Mouse (Mus musculus) kidney, postnatal 36 days (tissue): ENCODE data around the gene Nrsn2.
A peak's percentile ranks its signal among the peaks of the same experiment; 100 is the strongest.

Experiments used
- DNase-seq, 2 experiments: peaks; one replicate each; pipeline ENCODE4 v3.0.0; 2021 to 2022; ENCODE audit warnings: mixed read lengths in 2 of 2

The Nrsn2 gene

DNA sequence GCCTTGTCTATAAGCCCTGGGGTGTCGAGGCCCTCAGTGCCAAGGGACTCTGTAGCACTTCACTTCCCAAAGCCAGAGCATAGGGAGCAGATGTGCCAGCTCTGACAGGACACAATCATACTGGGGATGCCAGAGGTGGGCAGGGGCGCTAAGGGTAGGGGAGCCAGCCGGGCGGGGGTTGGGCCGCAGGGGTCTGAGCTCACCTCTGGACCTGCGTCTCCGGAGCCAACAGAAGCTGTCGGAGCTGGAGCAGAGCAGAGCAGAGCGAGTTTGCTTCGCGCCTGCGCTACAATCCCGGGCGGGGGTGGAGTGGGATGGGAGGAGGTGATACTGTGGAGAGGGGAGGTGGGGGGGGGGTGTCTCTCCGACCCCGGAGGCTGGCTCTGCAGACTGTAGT, at the start of gene Nrsn2:
Gene Nrsn2, minus strand, starts transcription at position 294 of the 397 bp plus-strand sequence.
- no peak for DNase-seq

DNA sequence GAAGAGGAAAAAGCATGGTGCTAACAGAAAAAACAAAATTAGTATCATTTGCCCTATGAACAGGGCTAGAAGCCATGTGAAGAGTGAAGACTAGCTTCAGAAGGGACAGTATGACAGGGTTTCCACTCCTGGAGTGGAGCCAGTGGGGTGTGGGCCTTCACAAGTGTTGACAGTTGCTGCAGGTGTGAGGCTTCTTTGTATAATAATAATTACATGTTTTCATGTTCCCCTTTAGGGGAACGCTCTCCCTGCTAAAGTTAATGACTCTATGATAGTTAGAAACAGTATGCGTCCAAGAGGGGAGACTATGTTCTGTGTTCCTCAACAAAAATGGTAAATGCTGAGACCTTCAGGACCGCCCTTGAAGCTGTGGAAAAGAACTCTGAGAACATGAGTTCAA, 39.3 kb upstream of the Nrsn2 start:
- no peak for DNase-seq

DNA sequence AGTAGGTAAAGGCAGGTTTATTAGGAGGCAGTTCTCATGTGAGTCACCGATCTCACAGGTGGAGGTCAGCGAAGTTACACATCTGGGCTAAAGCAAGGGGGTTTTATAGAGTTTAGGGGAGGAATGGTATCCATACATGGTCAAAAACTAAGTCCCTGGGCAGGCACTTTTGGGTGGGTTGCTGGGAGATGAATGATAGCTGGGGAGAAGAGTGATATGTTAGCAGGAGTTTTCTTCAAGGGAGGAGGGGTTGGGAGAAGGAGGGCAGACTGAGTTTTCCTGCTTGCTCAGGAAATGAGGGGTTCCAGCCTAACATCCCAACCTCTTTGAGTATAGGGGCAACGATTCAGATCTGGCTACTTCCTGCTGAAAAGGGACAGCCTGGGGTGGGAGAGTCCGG, 38.8 kb upstream of the Nrsn2 start, which contains the start of gene 6820408C15Rik:
Gene 6820408C15Rik, plus strand, starts transcription at position 301 of the 400 bp plus-strand sequence.
- no peak for DNase-seq

DNA sequence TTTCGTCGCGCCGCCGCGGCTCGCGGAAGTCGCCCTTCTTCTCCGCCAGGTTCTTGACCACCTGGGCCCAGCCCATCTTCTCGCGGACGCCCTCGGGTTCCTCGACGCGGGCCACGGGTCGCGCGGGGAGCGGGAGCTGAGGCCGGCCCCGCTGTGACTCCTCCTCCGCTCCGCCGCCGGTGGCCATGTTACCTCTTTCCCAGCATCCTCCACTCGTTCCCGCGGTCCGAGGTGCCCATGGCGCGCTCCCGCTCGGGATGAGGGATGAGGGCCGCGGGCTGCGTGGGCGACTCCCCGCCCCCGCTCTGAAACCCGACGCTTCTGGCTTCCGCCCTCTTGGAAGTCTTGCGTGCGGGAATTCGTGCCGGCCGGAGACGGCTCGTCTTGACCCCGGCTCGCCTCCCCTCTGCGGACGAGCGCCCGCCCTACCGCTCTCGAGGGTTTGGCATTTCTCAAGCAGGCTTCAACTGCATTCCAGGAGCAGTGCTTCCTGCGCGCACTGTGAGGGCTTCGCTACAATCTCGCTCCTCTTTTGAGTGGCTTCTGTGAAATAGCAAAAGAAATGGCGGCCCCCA, 38.2 kb upstream of the Nrsn2 start, which contains the start of gene Zcchc3:
Gene Zcchc3, minus strand, starts transcription at position 437 of the 575 bp plus-strand sequence.
- peak; percentile 86 to 90 for DNase-seq

DNA sequence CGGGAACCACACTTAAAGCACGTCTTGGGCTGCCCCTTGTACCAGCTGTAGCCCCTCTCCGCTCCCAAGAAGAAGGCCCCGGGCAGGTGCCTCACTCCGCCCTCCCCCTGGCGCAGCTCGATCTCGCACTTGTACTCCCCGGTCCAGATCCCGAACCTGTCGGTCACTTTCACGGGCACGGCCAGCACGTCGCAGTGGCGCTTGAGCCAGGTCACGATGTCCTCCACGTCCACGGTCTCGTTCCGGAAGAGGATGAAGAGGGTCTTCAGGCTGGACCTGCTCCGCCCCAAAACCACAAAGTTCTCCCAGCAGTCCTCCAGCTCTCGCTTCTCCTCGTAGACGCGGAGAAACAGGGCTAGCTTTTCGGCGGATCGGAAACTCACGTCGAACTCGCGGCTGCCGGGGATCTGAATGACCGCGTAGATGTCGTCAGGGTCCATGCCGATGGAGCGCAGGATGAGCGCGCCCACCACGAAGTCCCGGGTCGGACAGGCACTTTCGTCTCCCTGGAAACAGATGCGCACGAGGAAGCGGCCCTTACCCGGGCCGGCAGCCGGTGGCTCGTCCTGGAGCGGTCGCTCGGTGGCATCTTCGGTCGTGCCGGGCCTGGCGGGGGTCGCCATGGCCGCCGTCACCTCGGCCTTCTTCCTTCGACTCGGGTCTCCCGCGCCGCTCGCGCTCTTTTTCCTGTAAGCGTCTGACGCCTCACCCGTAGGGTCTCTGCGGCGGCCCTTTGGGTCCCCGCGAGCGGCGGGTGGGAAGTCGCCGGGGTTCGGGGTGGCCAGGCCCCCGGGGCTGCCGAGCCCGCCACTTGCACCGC, 37.5 kb upstream of the Nrsn2 start:
- DNase-seq = peak; percentile 39 to 61

DNA sequence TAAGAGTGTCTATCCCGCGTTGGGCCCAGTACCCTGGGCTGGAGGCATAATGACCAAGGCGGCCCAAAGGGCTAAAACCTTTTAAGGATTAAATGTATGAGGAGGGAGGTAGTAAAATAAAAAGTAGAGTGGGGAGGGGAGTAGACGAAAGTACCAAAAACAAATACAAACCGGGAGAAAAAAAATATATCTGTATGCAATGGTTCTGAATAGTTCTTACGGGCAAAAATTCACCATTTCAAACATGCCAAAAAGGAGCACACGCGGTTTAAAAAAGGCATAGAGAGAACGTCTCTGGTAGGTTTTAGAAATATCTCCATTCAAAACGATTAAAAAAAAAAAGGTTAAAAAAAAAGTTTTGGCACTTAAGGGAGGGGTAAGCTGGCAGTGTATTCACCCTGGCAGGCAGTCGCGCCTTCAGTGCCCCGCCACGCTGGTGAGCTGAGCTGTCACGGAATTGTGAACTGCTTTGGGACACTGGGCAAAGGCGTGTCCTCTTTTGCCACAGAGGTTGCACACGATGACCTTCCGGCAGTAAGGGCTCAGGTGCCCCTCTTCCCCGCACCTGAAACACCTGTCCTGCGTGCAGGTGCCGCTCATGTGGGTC, 36.8 kb upstream of the Nrsn2 start:
- peak in 1 of 2 experiments; percentile 64 for DNase-seq

DNA sequence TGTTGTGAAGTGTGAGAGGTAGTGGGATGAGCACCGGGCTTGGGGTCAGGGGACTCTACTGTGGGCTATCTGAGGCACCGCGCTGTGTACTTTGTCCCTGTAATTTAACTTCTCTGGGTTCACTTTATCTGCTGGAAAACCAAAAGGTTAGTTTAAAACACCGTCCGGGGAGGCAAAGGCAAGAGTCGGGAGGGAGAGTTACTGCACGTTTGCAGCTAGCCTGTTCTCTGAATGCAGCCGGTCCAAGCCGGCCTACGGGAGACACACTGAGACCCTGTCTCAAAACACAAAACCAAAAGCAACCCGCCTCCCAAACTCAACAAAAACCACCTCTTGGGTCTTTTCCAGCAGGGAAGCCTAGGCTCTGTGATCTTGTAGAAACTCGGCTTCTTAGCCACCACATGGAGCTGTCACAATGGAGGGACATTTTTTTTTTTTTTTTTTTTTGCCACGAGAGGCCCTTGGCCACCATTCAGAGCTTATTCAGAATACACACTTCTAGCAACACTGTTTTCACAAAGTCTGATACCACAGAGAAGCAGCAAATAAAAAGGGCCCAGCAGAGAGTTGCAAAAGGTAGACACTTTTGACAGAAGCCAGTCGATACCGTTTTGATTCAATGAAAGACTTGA, 36.2 kb upstream of the Nrsn2 start:
- peak in 1 of 2 experiments; percentile 35 for DNase-seq

DNA sequence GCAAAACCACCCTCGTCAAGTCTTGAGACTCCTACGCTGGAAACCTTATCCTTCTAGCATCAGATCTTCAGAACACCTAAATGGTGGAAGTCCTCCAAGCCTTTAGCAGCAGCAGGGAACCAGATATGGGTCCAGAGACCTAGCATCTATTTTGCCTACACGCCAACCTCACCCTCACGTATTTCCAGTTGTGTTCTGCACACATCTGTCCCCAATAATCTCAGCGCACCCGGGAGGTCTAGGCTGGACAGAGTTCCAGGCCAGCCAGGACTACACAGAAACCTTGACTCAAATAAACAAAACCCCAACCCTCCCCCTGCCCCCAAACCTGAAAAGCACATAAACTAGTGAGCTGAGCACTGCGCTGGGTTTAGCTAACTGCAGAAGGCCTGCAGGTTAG, 35.0 kb upstream of the Nrsn2 start:
- DNase-seq = no peak

DNA sequence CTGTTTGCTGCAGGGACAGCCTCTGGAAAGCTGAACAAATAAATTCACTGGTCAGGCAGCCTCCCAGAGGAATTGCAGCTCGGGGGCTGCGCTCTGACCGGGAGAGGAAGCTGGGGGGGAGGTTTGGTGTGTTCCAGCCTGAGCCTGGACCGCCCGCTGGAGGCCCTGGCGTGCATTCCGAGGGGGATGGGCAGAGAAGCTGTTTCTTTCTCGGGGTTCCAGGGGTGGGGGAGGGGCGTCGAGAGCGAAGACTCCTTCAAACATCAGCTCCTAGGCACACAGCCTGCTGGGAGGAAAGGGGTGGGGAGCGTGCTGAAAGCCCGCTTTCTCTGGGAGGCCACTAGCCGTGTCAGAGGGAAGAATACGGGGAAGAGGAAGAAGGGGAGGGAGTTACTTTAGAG, 34.5 kb upstream of the Nrsn2 start:
- DNase-seq = peak; percentile 83 to 86

DNA sequence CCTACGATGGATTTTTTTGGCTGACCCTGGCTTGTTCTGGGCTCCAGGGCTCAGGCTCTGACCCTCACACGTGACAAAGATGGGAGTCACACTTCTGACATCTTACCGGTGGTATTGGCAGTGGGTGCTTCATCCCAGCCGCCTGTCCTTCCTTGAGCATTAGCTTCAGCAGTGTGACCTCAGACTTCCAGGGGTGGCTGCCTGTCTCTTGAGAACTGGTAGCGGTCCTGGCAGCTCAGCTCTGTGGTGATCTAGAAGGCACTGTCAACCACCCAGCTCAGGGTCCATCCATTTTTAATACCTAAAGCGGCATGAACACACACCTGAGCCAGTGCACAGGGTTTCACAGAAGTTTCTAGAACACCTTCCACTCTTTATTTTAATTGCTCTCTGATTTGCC, 33.3 kb upstream of the Nrsn2 start:
- no peak for DNase-seq

DNA sequence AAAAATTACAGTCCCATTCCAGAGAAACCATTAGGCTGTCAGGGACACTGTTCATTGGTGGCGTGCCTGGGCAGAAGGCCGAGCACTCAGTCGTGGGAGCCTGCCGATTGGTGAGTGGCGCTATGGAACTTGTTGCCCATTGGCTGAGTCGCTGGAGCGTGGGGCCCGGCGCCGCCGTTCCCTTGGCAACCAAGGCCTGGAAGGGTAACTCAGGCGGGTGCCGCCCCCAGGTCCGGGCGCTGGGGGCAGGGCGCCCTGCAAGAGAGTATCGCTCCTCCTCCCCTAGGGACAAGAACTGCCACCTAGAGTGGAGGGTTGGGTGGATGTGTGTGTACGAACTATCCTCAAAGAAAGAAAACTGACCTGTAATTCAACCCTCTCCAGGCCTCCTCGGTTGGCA, 29.7 kb upstream of the Nrsn2 start:
- peak; percentile 97 to 98 for DNase-seq

DNA sequence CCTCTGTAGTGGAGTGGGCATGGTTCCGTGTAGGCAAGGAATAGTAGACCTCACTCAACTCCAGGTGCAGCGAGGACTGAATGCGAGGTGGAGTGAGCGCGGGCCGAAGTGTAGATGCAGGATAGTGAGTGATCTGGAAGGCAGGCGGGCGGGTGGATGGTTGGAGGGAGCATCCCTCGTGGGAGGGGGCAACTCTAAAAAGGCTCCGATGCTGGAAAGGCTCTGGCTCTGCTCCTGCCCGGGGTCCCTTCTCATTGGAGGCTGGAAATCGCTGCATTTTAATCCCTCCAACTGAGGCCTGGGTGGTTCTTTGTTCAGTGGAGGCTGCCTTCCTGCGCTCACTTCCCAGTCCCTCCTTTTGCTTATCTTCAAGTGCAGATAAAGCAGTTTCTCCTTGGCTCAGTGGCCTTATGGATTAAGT, 22.7 kb upstream of the Nrsn2 start:
- DNase-seq = no peak

DNA sequence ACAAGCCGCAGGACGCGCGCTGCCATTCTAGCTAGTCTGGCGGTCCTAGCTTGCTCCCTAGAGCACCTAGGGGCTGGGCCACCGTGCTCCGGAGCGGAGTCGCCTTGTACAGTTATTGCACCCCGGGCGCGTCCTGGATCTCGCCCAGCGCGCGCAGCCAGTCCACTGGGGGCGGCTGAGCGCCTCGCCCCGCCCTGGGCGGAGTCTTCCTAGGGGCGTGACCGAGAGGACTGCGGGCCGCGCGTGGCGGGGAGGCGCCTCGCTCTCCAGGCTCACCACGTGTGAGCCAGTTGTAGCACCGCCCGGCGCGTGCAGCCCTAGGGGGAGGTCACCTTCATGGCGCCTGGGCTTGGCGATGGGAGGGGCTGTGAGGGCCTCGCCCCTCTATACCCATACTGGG, 22.3 kb upstream of the Nrsn2 start:
- DNase-seq = peak; percentile 95 to 97

DNA sequence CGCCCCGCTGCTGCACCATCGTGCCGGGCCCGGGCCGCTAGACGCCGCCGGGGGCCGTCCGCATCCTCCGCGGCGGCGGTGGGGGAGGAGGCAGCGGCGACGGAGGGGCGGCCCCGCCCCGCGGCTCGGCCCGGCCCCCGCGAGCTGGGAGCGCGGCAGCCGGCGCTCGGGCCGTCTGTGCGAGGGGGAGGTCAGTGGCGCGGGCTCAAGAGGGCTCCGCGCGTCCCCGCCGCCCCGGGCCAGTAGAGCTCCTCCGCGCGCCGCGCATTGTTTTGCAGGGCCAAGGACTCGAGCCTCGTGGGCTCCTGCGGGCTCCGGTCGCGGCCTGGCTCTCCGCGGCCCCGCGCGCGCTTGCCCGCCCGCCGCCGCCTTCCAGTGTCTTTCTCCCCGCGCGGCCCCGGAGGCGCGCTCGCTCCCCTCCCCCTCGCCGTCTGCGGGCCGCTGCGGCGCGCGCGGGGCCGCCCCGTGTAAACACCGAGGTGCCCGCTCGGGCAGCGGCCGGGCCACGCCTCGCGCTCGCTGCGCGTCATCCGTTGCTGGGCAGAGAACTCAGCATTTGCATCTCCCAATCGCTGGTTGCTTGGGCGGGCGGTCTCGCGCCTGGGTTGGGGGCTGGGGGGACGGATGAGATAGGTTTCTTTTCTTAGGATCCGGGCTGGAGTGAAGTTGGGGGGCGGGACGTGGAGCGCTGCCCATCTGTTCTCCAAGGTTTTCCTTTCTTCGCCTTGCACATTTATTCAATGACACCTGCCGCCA, 21.4 kb upstream of the Nrsn2 start, which contains the start of gene Sox12:
Gene Sox12, minus strand, starts transcription at position 384 of the 756 bp plus-strand sequence.
- DNase-seq = peak; percentile 96 to 100

DNA sequence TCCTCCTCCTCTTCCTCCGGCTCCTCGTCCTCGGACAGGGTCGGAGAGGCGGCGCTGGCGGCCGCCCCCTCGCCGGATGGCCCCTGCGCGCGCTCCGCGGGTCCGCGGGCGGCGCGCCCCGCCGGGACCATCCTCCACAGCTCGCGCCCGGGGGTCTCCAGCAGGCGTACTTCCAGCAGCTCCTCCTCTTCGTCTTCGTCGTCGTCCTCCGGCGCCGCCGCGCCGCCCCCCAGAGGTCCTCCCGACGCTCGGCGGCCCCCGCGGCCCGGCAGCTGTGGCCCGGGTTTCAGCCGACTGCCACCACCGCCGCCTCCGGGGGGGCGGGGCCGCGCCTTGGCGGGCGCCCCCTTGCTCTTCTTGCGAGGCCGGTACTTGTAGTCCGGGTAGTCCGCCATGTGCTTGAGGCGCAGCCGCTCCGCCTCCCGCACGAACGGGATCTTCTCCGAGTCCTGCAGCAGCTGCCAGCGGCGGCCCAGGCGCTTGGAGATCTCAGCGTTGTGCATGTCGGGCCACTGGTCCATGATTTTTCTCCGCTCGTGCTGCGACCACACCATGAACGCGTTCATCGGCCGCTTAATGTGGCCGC, 20.7 kb upstream of the Nrsn2 start:
- DNase-seq = peak; percentile 82 to 87

DNA sequence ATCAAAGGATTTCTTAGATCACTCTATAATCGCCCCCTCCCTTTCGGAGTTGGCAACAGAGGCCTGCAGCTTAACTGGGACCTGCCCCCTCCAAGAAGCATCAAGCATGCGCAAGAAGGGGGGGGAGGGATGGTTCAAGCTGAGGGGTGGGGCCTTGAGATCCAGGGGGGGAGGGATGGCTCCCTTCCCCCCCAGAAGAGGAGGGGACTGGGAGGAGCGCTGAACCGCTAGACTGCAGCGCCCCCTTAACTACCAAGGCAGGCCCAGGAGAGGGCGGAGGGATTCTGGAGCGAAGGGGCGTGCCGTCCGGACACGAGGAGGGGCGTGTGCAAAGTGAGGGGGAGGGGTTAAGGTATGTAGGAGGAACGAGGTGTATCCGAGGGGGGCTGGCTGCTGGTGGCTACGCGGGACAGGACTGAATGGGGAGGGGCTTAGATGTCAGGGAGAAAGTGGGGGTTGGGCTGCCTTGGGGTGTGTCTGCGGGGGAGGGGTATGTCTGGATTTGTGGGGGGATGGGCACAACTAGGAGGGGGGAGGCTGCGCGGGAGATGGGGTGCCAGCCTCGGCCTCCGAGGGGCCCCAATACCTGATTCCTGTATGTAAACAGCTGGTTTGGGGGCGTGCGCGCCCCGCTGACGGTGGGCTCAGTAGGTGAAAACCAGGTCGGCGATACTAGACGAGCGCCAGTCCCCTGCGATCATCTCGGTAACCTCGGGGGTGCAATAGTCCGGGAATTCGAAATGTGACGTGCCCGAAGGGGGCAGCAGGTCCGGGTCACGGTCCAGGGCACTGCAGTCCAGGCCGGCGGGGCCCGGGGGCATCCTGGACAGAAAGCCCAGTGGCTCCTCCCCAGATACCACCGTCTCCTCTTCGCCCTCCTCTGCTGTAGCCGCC, 19.9 kb upstream of the Nrsn2 start:
- DNase-seq = peak; percentile 87 to 90

DNA sequence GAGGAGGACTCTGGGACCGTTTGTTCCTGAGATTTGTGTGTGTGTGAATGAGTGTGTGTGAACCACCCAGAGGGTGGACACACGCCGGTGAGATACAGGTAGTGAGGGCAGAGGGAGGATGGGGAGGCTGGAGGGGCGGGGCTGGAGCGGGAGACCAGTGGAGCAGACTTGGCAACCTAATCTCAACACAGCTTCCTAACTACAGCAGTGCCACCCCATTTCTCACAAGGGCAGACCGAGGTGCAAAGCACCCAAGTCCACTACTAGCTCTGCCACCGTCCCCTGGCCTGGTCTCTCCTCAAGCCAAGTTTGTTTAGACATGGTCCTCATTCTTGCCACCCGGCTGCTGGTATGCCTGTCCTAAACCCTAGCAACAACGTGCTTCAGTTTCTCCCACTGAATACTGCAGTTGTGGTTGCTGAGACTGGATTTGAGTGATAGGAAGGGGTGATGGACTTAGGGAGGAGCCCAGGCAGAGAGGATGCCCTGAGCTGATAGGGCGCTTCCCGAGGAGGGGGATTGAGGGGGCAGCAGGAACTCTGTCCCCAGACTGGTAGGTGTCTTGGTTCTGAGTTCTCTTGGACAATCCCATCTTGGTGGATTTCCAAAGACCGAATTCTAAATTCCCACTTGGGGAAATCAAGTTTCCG, 19.0 kb upstream of the Nrsn2 start:
- no peak for DNase-seq

DNA sequence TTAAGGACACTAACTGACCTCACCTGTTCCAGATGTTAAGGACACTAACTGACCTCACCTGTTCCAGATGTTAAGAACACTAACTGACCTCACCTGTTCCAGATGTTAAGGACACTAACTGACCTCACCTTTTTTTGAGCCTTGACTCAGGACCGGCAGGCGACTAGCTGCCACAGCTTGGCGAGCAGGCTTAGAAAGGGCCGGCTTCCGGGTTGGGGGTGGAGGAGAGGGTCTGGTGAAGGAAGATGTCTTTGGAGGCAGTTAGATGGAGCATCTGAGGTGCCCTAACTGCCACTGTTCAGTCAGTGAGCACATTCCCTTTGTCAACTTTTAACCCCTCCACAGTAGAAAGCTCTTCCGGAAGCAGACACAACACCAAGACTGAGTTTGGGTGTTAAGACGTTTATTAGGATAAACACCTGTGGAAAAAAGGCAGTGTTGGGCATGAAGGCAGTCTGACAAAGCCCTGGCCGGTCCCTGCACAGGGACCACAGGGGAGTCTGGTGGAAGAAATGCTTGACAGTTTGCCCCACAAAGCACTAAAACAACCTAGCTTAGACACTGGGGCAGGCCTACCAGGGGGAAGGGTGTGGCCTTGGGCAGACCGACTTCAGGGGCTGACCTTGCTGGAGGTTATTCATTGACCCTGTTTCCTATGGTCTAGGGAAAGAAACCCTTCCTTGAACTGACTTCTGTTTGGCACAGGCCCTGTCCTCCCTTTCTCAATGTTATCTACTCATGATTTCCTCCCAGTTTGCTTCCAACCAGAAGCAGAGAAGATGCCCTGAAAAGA, 17.0 kb upstream of the Nrsn2 start:
- DNase-seq = no peak

DNA sequence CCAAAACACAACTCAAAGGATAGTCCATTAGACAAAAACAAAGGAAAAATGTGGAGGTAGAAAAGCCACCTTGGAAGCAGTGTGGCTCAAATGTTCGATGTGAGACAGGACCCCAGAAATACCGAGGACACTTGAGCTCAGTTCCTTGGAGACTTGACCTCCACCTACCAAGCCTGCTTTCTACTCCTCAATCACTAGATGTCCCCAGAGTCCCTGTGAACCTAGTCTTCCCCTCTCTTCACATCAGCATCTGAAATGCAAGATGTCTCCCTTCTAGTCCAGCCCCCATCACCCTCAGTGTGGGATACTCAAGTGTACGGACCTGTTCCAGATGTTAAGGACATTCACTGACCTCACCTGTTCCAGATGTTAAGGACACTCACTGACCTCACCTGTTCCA, 16.3 kb upstream of the Nrsn2 start:
- peak; percentile 53 to 58 for DNase-seq

DNA sequence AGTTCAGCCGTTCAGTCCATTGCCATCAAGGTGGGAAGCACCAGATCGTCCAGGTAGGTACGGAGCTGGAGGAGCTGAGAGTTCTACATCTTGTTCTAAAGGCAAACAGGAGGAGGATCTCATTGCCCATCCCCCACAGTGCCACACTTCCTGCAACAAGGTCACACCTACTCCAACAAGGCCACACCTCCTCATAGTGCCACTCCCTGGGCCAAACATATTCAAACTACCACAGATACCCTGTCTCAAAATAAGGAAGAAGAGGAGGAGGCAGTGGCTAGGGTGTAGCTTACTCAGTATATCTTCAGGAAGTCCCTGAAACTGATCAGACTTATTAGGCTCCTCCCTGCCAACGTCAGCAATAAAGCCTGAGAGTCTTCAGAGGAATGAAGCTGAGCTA, 7.8 kb upstream of the Nrsn2 start:
- no peak for DNase-seq
